Mouse (Mus musculus) gastrocnemius, adult 2 months (tissue): ENCODE data around the gene Irf3. TPM values are rescaled to one million over a fixed set of nuclear protein-coding genes. Genes with fewer than 3 reads are reported as not detected.

Experiments
- DNase-seq: peaks from one replicate; pipeline ENCODE4 v3.0.0; 2022
- H3K27ac ChIP-seq: fragments of 200-600 bp; 2 replicates; pipeline ENCODE4 v1.8.1; 2022; ENCODE audit warnings: mild to moderate bottlenecking
- H3K4me3 ChIP-seq: fragments of 200-600 bp; 2 replicates; pipeline ENCODE4 v1.8.1; 2022; ENCODE audit warnings: mild to moderate bottlenecking, moderate library complexity
- CTCF ChIP-seq: fragments of 200-600 bp; IDR thresholded peaks from 2 replicates; pipeline ENCODE4 v1.8.1; 2022; ENCODE audit warnings: antibody characterized with exemption, mild to moderate bottlenecking, moderate library complexity
- intact Hi-C: fragments of 180-260 bp; cut with DNase I; formaldehyde crosslinking; loops from one replicate; pipeline ENCODE4 v1.15.1; 2025
- total RNA-seq, 2 experiments: library from RNA; stranded (reverse); gene quantifications; 2 replicates each; pipeline ENCODE4 v1.2.3; 2021

The Irf3 gene
- total RNA-seq, 2 experiments from 2014 or later, result 18.4 to 18.9 TPM

GRCm38 (mm10) chr7:45028351-45028750 is 30.9 kb downstream of the Irf3 start:
- H3K27ac ChIP-seq, result no peak overlapping the region
- TF ChIP-seq CTCF, result no peak
- H3K4me3 ChIP-seq, result no peak overlapping the region
- DNase-seq, result no peak
- intact Hi-C loops, result no loop called here

GRCm38 (mm10) chr7:45029995-45030394 is 32.5 kb downstream of the Irf3 start:
- no peak for DNase-seq
- no peak overlapping the region for H3K4me3 ChIP-seq
- intact Hi-C loops, result no loop called here
- H3K27ac ChIP-seq, result no peak overlapping the region
- no peak for TF ChIP-seq CTCF

- no peak for TF ChIP-seq CTCF
- intact Hi-C loops, result no loop called here
- H3K27ac ChIP-seq, result no peak overlapping the region
- no peak for DNase-seq
- H3K4me3 ChIP-seq, result no peak overlapping the region
Measured at GRCm38 (mm10) chr7:45030857-45031256, 33.4 kb downstream of the Irf3 start.

- intact Hi-C loops, result no loop called here
- no peak overlapping the region for H3K4me3 ChIP-seq
- DNase-seq, result no peak
- no peak for TF ChIP-seq CTCF
- no peak overlapping the region for H3K27ac ChIP-seq
Measured at GRCm38 (mm10) chr7:45033722-45034359, 36.4 kb downstream of the Irf3 start.

- no peak for DNase-seq
- H3K27ac ChIP-seq, result no peak overlapping the region
- TF ChIP-seq CTCF, result no peak
- no peak overlapping the region for H3K4me3 ChIP-seq
- intact Hi-C loops, result no loop called here
Measured at GRCm38 (mm10) chr7:45035631-45036030, 38.2 kb downstream of the Irf3 start.

- DNase-seq, result no peak
- no peak for TF ChIP-seq CTCF
- H3K4me3 ChIP-seq, result no peak overlapping the region
- H3K27ac ChIP-seq, result no peak overlapping the region
- intact Hi-C loops, result no loop called here
Measured at GRCm38 (mm10) chr7:45036702-45037101, 39.3 kb downstream of the Irf3 start.

GRCm38 (mm10) chr7:45037720-45038361 is 40.4 kb downstream of the Irf3 start:
- intact Hi-C loops, result no loop called here
- Histone ChIP-seq H3K27ac (no peak overlapping the region), H3K4me3 (no peak overlapping the region)
- peak; percentile 82 for TF ChIP-seq CTCF
- peak; percentile 69 for DNase-seq

- Histone ChIP-seq H3K27ac (no peak overlapping the region), H3K4me3 (no peak overlapping the region)
- DNase-seq, result no peak
- intact Hi-C loops, result no loop called here
- no peak for TF ChIP-seq CTCF
Measured at GRCm38 (mm10) chr7:45038411-45038810, 41.0 kb downstream of the Irf3 start.

GRCm38 (mm10) chr7:45040851-45041250 is 43.4 kb downstream of the Irf3 start:
- TF ChIP-seq CTCF, result no peak
- intact Hi-C loops, result no loop called here
- peak; percentile 89 for DNase-seq

GRCm38 (mm10) chr7:45043307-45043706 is 45.9 kb downstream of the Irf3 start:
- TF ChIP-seq CTCF, result no peak
- Histone ChIP-seq H3K4me3 (no peak overlapping the region), H3K27ac (no peak overlapping the region)
- intact Hi-C loops, result no loop called here
- no peak for DNase-seq

More at GRCm38 (mm10) chr7:45040851-45041250, 43.4 kb downstream of the Irf3 start:
- H3K4me3 ChIP-seq, result 0 out of 2 replicates have a peak overlapping the region, but pooled peaks have one; percentile 7
- H3K27ac ChIP-seq, result peak overlapping the region; percentile 89

- no peak for TF ChIP-seq CTCF
- Histone ChIP-seq H3K4me3 (no peak overlapping the region), H3K27ac (no peak overlapping the region)
- intact Hi-C loops, result no loop called here
- DNase-seq, result no peak
Measured at GRCm38 (mm10) chr7:45045741-45046140, 48.3 kb downstream of the Irf3 start.

GRCm38 (mm10) chr7:45046853-45047350 is 49.5 kb downstream of the Irf3 start:
- no peak for TF ChIP-seq CTCF
- intact Hi-C loops, result no loop called here
- Histone ChIP-seq H3K4me3 (no peak overlapping the region), H3K27ac (no peak overlapping the region)
- no peak for DNase-seq

- no peak for DNase-seq
- TF ChIP-seq CTCF, result no peak
- intact Hi-C loops, result no loop called here
- Histone ChIP-seq H3K27ac (no peak overlapping the region), H3K4me3 (no peak overlapping the region)
Measured at GRCm38 (mm10) chr7:45047491-45047890, 50.0 kb downstream of the Irf3 start.
